Mouse (Mus musculus): ENCODE data around the gene Hrh2. TPM values are rescaled to one million over a fixed set of nuclear protein-coding genes. Genes with fewer than 3 reads are reported as not detected.

Hrh2 gene
- polyA plus RNA-seq, 1 experiment from 2014 or later = 0.25 TPM

- ATAC-seq (ENCODE audit: low read depth) = no peak
Measured at GRCm38 (mm10) chr13:54205195-54205594, 13.3 kb downstream of the Hrh2 start.

GRCm38 (mm10) chr13:54206140-54206753 is 14.3 kb downstream of the Hrh2 start:
- Histone ChIP-seq H3K9me3 (no peaks in the 10 kb centered on the region), H3K4me1 (replicated peaks) (peaks cover 6% of the 10 kb centered on the region), H3K9ac (no peak overlapping the region), H3K4me2 (no peak overlapping the region), H3K27ac (replicated peaks) (no peak overlapping the region), H3K4me3 (no peak overlapping the region), H3K36me3 (no peaks in the 10 kb centered on the region), H3K27me3 (no peaks in the 10 kb centered on the region)
- ATAC-seq (ENCODE audit: low read depth) = no peak
- WGBS = 60% methylated on average over 9 of the region's 9 CpGs

More at GRCm38 (mm10) chr13:54205195-54205594, 13.3 kb downstream of the Hrh2 start:
- Histone ChIP-seq H3K27ac (replicated peaks) (no peak overlapping the region), H3K9me3 (no peaks in the 10 kb centered on the region), H3K4me1 (replicated peaks) (no peaks in the 10 kb centered on the region), H3K4me2 (no peak overlapping the region), H3K36me3 (no peaks in the 10 kb centered on the region), H3K9ac (no peak overlapping the region), H3K27me3 (no peaks in the 10 kb centered on the region), H3K4me3 (no peak overlapping the region)
- WGBS = 81% methylated on average over 7 of the region's 7 CpGs

- 66% methylated on average over 8 of the region's 8 CpGs for WGBS
- Histone ChIP-seq H3K36me3 (no peaks in the 10 kb centered on the region), H3K4me2 (no peak overlapping the region), H3K4me3 (no peak overlapping the region), H3K27ac (replicated peaks) (no peak overlapping the region), H3K4me1 (replicated peaks) (peaks cover 29% of the 10 kb centered on the region), H3K27me3 (no peaks in the 10 kb centered on the region), H3K9ac (no peak overlapping the region), H3K9me3 (no peaks in the 10 kb centered on the region)
- no peak for ATAC-seq (ENCODE audit: low read depth)
Measured at GRCm38 (mm10) chr13:54209476-54210253, 17.7 kb downstream of the Hrh2 start.

GRCm38 (mm10) chr13:54211528-54212488 is 19.9 kb downstream of the Hrh2 start:
- Histone ChIP-seq H3K9ac (no peak overlapping the region), H3K27me3 (no peaks in the 10 kb centered on the region), H3K9me3 (no peaks in the 10 kb centered on the region), H3K4me3 (no peak overlapping the region), H3K4me1 (replicated peaks) (peaks cover 29% of the 10 kb centered on the region), H3K4me2 (peak overlapping the region; percentile 33), H3K36me3 (no peaks in the 10 kb centered on the region), H3K27ac (replicated peaks) (peak overlapping the region; percentile 87)
- ATAC-seq (ENCODE audit: low read depth) = peak; percentile 93
- 17% methylated on average over 10 of the region's 10 CpGs for WGBS

- ATAC-seq (ENCODE audit: low read depth) = peak; percentile 52; the same call in 1 of the 2 replicates
Measured at GRCm38 (mm10) chr13:54212516-54212915, 20.6 kb downstream of the Hrh2 start.

GRCm38 (mm10) chr13:54215266-54215665 is 23.3 kb downstream of the Hrh2 start:
- Histone ChIP-seq H3K4me1 (replicated peaks) (peaks cover 29% of the 10 kb centered on the region), H3K27me3 (no peaks in the 10 kb centered on the region), H3K4me2 (no peak overlapping the region), H3K9ac (no peak overlapping the region), H3K27ac (replicated peaks) (no peak overlapping the region), H3K4me3 (no peak overlapping the region), H3K36me3 (no peaks in the 10 kb centered on the region), H3K9me3 (no peaks in the 10 kb centered on the region)
- 49% methylated on average over 5 of the region's 5 CpGs for WGBS
- no peak for ATAC-seq (ENCODE audit: low read depth)

More at GRCm38 (mm10) chr13:54212516-54212915, 20.6 kb downstream of the Hrh2 start:
- Histone ChIP-seq H3K9ac (no peak overlapping the region), H3K36me3 (no peaks in the 10 kb centered on the region), H3K4me2 (peak overlapping the region; percentile 33), H3K4me1 (replicated peaks) (peaks cover 29% of the 10 kb centered on the region), H3K9me3 (no peaks in the 10 kb centered on the region), H3K4me3 (no peak overlapping the region), H3K27me3 (no peaks in the 10 kb centered on the region), H3K27ac (replicated peaks) (peak overlapping the region; percentile 87)
- WGBS = 55% methylated on average over 5 of the region's 5 CpGs

GRCm38 (mm10) chr13:54215777-54216316 is 23.9 kb downstream of the Hrh2 start:
- H3K4me3 ChIP-seq = no peak overlapping the region
- peaks cover 30% of the 10 kb centered on the region for H3K4me1 ChIP-seq (replicated peaks)
- no peaks in the 10 kb centered on the region for H3K9me3 ChIP-seq
- H3K36me3 ChIP-seq = no peaks in the 10 kb centered on the region
- WGBS = 12% methylated on average over 7 of the region's 7 CpGs
- no peak for ATAC-seq (ENCODE audit: low read depth)
- no peak overlapping the region for H3K4me2 ChIP-seq
- H3K9ac ChIP-seq = no peak overlapping the region
- no peaks in the 10 kb centered on the region for H3K27me3 ChIP-seq
- H3K27ac ChIP-seq (replicated peaks) = no peak overlapping the region

GRCm38 (mm10) chr13:54218341-54218740 is 26.4 kb downstream of the Hrh2 start:
- H3K4me2 ChIP-seq = no peak overlapping the region
- no peak overlapping the region for H3K4me3 ChIP-seq
- no peak overlapping the region for H3K27ac ChIP-seq (replicated peaks)
- no peaks in the 10 kb centered on the region for H3K36me3 ChIP-seq
- no peaks in the 10 kb centered on the region for H3K9me3 ChIP-seq
- no peak for ATAC-seq (ENCODE audit: low read depth)
- H3K27me3 ChIP-seq = no peaks in the 10 kb centered on the region
- H3K9ac ChIP-seq = no peak overlapping the region
- 83% methylated on average over 1 of the region's 1 CpGs for WGBS
- H3K4me1 ChIP-seq (replicated peaks) = peaks cover 30% of the 10 kb centered on the region

GRCm38 (mm10) chr13:54221631-54222179 is 29.8 kb downstream of the Hrh2 start:
- Histone ChIP-seq H3K4me3 (no peak overlapping the region), H3K27ac (replicated peaks) (no peak overlapping the region), H3K9me3 (no peaks in the 10 kb centered on the region), H3K4me2 (no peak overlapping the region), H3K4me1 (replicated peaks) (peaks cover 25% of the 10 kb centered on the region), H3K9ac (no peak overlapping the region; the same call in 1 of the 2 replicates), H3K27me3 (no peaks in the 10 kb centered on the region), H3K36me3 (no peaks in the 10 kb centered on the region)
- 68% methylated on average over 4 of the region's 4 CpGs for WGBS
- no peak for ATAC-seq (ENCODE audit: low read depth)

- Histone ChIP-seq H3K9me3 (no peaks in the 10 kb centered on the region), H3K36me3 (no peaks in the 10 kb centered on the region), H3K27ac (replicated peaks) (no peak overlapping the region), H3K4me2 (no peak overlapping the region), H3K9ac (no peak overlapping the region), H3K27me3 (no peaks in the 10 kb centered on the region), H3K4me1 (replicated peaks) (peaks cover 25% of the 10 kb centered on the region), H3K4me3 (no peak overlapping the region)
- no peak for ATAC-seq (ENCODE audit: low read depth)
- WGBS = 55% methylated on average over 13 of the region's 13 CpGs
Measured at GRCm38 (mm10) chr13:54222921-54223769, 31.2 kb downstream of the Hrh2 start.

Measured in neural tube, embryonic 13.5 days (tissue).